In genomic region chr7:111813093-111813492, GRCm38 (mm10) we compare ENCODE assay signal across 16 mouse cellular contexts. TPM values are rescaled to one million over a fixed set of nuclear protein-coding genes. Genes with fewer than 3 reads are reported as not detected.
A peak's percentile ranks its signal among the peaks of the same experiment; 100 is the strongest.
DNase-seq lines count a peak whose midpoint lies in the region; ATAC-seq and TF ChIP-seq lines count a peak whose summit lies in the region.
"Had no signal": no experiment of that assay in that cellular context is flagged by ENCODE, and none has a peak within 500 bp of the region (broad histone marks: within the 10 kb centered on the region; RNA-seq: fewer than 3 reads in every experiment).

No protein-coding gene starts in this region.

- ATAC-seq in heart, postnatal 0 days (ENCODE audit: insufficient read depth, low read depth), result 0 out of 2 replicates have a peak, but pooled peaks have one; percentile 17
- no peak for ATAC-seq in heart, embryonic 11.5 days (replicated peaks; ENCODE audit: insufficient number of reproducible peaks, low FRiP score, low TSS enrichment)
- peak; percentile 83; the same call in 1 of the 2 replicates for ATAC-seq in stomach, embryonic 16.5 days (ENCODE audit: insufficient read depth, low FRiP score)
- ATAC-seq: CD4-positive, CD25-positive, alpha-beta regulatory T cell, adult 4 months had no signal

- no peak for TF ChIP-seq CTCF in heart, postnatal 0 days (IDR thresholded peaks at IDR 0.05; ENCODE audit: low read depth)
- TF ChIP-seq CTCF in left cerebral cortex, adult 2 months (IDR thresholded peaks at IDR 0.05), result no peak

- H3K36me3 ChIP-seq in heart, postnatal 0 days (replicated peaks; ENCODE audit: control insufficient read depth, insufficient read depth, low read length), result no peaks in the 10 kb centered on the region
- H3K36me3 ChIP-seq in heart, embryonic 11.5 days (ENCODE audit: control insufficient read depth, insufficient read depth, low read length), result no peaks in the 10 kb centered on the region
- H3K36me3 ChIP-seq in stomach, embryonic 16.5 days (ENCODE audit: control insufficient read depth, insufficient read depth, low read length), result no peaks in the 10 kb centered on the region
- H3K36me3 ChIP-seq: hindbrain, embryonic 12.5 days; midbrain, embryonic 12.5 days had no signal

- no peaks in the 10 kb centered on the region for H3K4me1 ChIP-seq in heart, postnatal 0 days (ENCODE audit: control insufficient read depth, insufficient read depth)
- no peaks in the 10 kb centered on the region for H3K4me1 ChIP-seq in heart, embryonic 11.5 days (ENCODE audit: control insufficient read depth, insufficient read depth, low read length)
- H3K4me1 ChIP-seq in stomach, embryonic 16.5 days (ENCODE audit: control insufficient read depth, insufficient read depth, low read length), result peaks cover 2% of the 10 kb centered on the region; the same call in 1 of the 2 replicates
- H3K4me1 ChIP-seq: hindbrain, embryonic 12.5 days; midbrain, embryonic 12.5 days had no signal

- H3K27ac ChIP-seq in heart, postnatal 0 days (ENCODE audit: low read depth), result no peak overlapping the region
- H3K27ac ChIP-seq in heart, embryonic 11.5 days (ENCODE audit: low read depth, low read length), result no peak overlapping the region
- H3K27ac ChIP-seq in left cerebral cortex, adult 2 months, result peak overlapping the region; percentile 21; the same call in 1 of the 2 replicates
- no peak overlapping the region for H3K27ac ChIP-seq in stomach, embryonic 16.5 days (ENCODE audit: low read length)
- H3K27ac ChIP-seq: hindbrain, embryonic 12.5 days; liver, embryonic 14.5 days; midbrain, embryonic 12.5 days had no signal

- H3K4me3 ChIP-seq in heart, postnatal 0 days (ENCODE audit: low read depth, low read length), result no peak overlapping the region
- H3K4me3 ChIP-seq in heart, embryonic 11.5 days (ENCODE audit: low read depth, low read length), result no peak overlapping the region
- H3K4me3 ChIP-seq in left cerebral cortex, adult 2 months, result no peak overlapping the region
- no peak overlapping the region for H3K4me3 ChIP-seq in stomach, embryonic 16.5 days (replicated peaks; ENCODE audit: low read length)
- H3K4me3 ChIP-seq: hindbrain, embryonic 12.5 days; midbrain, embryonic 12.5 days had no signal

- intact Hi-C loops in left cerebral cortex, adult 2 months (cut with DNase I), result no loop called here
- intact Hi-C loops in left cerebral cortex, postnatal 4 days (cut with DNase I), result no loop called here

- H3K9ac ChIP-seq in heart, postnatal 0 days (replicated peaks; ENCODE audit: low read depth, low read length), result no peak overlapping the region
- H3K9ac ChIP-seq in heart, embryonic 11.5 days (ENCODE audit: low read depth, low read length), result no peak overlapping the region
- no peak overlapping the region for H3K9ac ChIP-seq in stomach, embryonic 16.5 days (ENCODE audit: low read length)
- H3K9ac ChIP-seq: hindbrain, embryonic 12.5 days; liver, embryonic 14.5 days; midbrain, embryonic 12.5 days had no signal

- H3K4me2 ChIP-seq in heart, postnatal 0 days (ENCODE audit: low read depth, low read length), result no peak overlapping the region
- no peak overlapping the region for H3K4me2 ChIP-seq in heart, embryonic 11.5 days
- H3K4me2 ChIP-seq in stomach, embryonic 16.5 days (ENCODE audit: low read depth, low read length), result no peak overlapping the region
- H3K4me2 ChIP-seq: hindbrain, embryonic 12.5 days; midbrain, embryonic 12.5 days had no signal

- no peak for TF ChIP-seq EP300 in heart, postnatal 0 days (IDR thresholded peaks at IDR 0.05; ENCODE audit: low read depth)

- no peak for DNase-seq in heart, postnatal 0 days (ENCODE audit: low spot score)
- no peak for DNase-seq in left cerebral cortex, adult 2 months (ENCODE audit: extremely low spot score in 1 of 2, low spot score in 2 of 2)
- no peak for DNase-seq in left cerebral cortex, postnatal 4 days
- peak; percentile 51 to 71 for DNase-seq in right cerebral cortex, postnatal 10 days (ENCODE audit: low spot score in 2 of 2)
- DNase-seq in right cerebral cortex, postnatal 4 days, result no peak
- no peak for DNase-seq in layer of hippocampus, adult 9-10 months (ENCODE audit: low spot score)
- DNase-seq: adrenal gland, postnatal 14 days; cerebellum, adult 11-12 months; gastrocnemius, postnatal 25 days; thymus, postnatal 4 days had no signal

- H3K9me3 ChIP-seq in heart, postnatal 0 days (replicated peaks; ENCODE audit: control insufficient read depth, low read length), result no peaks in the 10 kb centered on the region
- no peaks in the 10 kb centered on the region for H3K9me3 ChIP-seq in heart, embryonic 11.5 days (replicated peaks; ENCODE audit: control insufficient read depth, low read length)
- H3K9me3 ChIP-seq in stomach, embryonic 16.5 days (replicated peaks; ENCODE audit: control insufficient read depth, low read length), result no peaks in the 10 kb centered on the region
- H3K9me3 ChIP-seq: hindbrain, embryonic 12.5 days; midbrain, embryonic 12.5 days had no signal

- no peaks in the 10 kb centered on the region for H3K27me3 ChIP-seq in heart, postnatal 0 days (ENCODE audit: control insufficient read depth, insufficient read depth, low read length)
- H3K27me3 ChIP-seq in heart, embryonic 11.5 days (ENCODE audit: control insufficient read depth, insufficient read depth, low read length), result no peaks in the 10 kb centered on the region
- no peaks in the 10 kb centered on the region for H3K27me3 ChIP-seq in stomach, embryonic 16.5 days (ENCODE audit: control insufficient read depth, insufficient read depth, low read length)
- H3K27me3 ChIP-seq: hindbrain, embryonic 12.5 days; midbrain, embryonic 12.5 days had no signal

- 19% methylated on average over 1 of the region's 1 CpGs for WGBS in heart, postnatal 0 days
- 48% methylated on average over 1 of the region's 1 CpGs for WGBS in heart, embryonic 11.5 days (ENCODE audit: insufficient replicate concordance)
- 41% methylated on average over 1 of the region's 1 CpGs for WGBS in stomach, embryonic 16.5 days

RNA-seq across cellular contexts. Expression of gene Galnt18, which starts 33.3 kb away (rescaled TPM):
- total RNA-seq in heart, postnatal 0 days (2014; rRNA removed; ENCODE audit: low replicate concordance), result 16.7 and 27.1 TPM in 2 replicates
- polyA plus RNA-seq in heart, postnatal 0 days (2015; fragmentation: Nextera tagmentation; extraction: Ambion mirVana), result 16.5 and 17.0 TPM in 2 replicates
- 6.1 and 6.6 TPM in 2 replicates for polyA plus RNA-seq in heart, embryonic 11.5 days (2014; fragmentation: Nextera tagmentation; extraction: Ambion mirVana)
- total RNA-seq in left cerebral cortex, adult 2 months (2021), result 10 to 100 TPM; 42.0 to 42.3 TPM
- total RNA-seq in left cerebral cortex, postnatal 4 days (2021), result 10 to 100 TPM; 28.9 to 30.6 TPM
- 35.3 and 35.6 TPM in 2 replicates for polyA plus RNA-seq in stomach, embryonic 16.5 days (2015; fragmentation: Nextera tagmentation; extraction: Ambion mirVana)
- polyA plus RNA-seq: CD4-positive, CD25-positive, alpha-beta regulatory T cell, adult 4 months had no signal

Comparison
In these comparisons a context has a peak if more than half of its experiments do, and no peak if none do; other contexts are left out.
1. DNase-seq: peak in right cerebral cortex, postnatal 10 days (2 of 2); none in heart, postnatal 0 days (single experiment), left cerebral cortex, adult 2 months (0 of 2), left cerebral cortex, postnatal 4 days (single experiment), right cerebral cortex, postnatal 4 days (single experiment) and layer of hippocampus, adult 9-10 months (single experiment).